Mouse (Mus musculus): Measurements from ENCODE around the gene Il24.

GRCm38 (mm10) chr1:130854819-130855218, 32.4 kb downstream of the Il24 start:
- TF ChIP-seq POLR2A (IDR thresholded peaks at IDR 0.05; ENCODE audit: control insufficient read depth, low read depth, low read length) (no peak), CTCF (IDR thresholded peaks at IDR 0.05; ENCODE audit: control insufficient read depth, insufficient read depth, insufficient replicate concordance, low read depth, low read length) (no peak)
